Mouse (Mus musculus) T-helper 1 cell (primary cell): Measurements from ENCODE around the gene Ubqln4.
"Not testable (repeated sequence)": the region's sequence is repeated elsewhere in the genome, so short reads cannot be mapped to it uniquely, and the experiment has no call there.

Source experiments
- in situ Hi-C: fragments of 300-600 bp; cut with MboI, MseI; formaldehyde crosslinking; loops from one replicate; pipeline ENCODE4 v1.15.1; 2025; ENCODE audit warnings: high pct_unique_total_duplicates

The Ubqln4 gene

DNA sequence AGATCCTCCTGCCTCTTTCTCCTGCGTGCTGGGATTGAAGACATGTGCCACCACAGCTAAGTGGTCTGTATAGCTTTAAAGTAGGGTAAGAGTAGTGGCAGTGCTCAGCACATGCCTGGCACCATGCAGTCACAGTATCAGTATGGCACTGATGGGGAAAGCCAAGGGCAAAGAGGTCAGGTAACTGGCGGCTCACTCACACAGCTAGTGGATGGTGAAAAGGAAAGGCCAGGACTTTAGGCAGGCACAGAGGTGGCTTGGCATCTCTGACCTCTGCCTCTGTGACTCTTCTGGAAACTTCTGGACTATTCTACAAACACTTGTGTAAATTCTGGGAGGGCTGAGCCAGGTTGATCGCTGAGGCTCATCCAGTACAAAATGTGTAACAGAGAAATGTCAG is 12.6 kb downstream of the Ubqln4 start:
- in situ Hi-C loops: no loop called here

GRCm38 (mm10) chr3:88566536-88567061 is 13.0 kb downstream of the Ubqln4 start:
- in situ Hi-C loops: no loop called here

DNA sequence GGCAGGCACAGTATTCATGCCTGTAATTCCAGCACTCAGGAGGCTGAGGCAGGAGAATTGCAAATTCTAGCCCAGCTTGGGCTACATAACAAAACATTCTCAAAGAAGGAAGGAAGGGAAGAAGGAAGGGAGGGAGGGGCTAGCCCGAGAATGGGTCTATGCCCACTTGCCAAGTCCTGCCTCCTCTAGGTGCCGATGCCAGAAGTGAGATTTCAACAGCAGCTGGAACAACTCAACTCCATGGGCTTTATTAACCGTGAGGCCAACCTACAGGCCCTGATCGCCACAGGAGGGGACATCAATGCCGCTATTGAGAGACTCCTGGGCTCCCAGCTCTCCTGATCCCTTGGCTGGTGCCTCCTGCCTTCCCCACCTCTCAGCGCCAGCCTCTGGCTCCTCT is 14.3 kb downstream of the Ubqln4 start:
- in situ Hi-C loops: no loop called here

DNA sequence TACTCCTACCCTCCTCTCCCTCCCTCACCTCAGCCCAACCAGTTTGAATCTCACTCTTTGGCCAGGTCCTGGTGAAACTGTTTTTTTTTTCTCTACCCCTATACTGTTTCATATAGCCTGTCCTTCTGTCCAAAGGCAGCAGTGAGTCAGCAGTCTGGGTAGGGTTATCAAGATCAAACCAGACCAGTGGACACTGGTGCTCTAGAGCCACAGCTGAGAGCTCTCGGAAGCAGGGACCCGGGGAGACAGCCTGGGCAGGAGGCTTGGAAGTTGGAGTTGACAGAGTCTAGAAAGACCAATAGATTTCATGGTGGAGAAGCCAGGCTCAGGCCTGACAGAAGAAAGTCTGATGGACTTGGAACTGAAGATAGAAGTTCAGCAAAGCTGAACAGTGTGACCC is 15.1 kb downstream of the Ubqln4 start:
- in situ Hi-C loops: no loop called here

GRCm38 (mm10) chr3:88569093-88569492 is 15.5 kb downstream of the Ubqln4 start:
- in situ Hi-C loops: no loop called here

DNA sequence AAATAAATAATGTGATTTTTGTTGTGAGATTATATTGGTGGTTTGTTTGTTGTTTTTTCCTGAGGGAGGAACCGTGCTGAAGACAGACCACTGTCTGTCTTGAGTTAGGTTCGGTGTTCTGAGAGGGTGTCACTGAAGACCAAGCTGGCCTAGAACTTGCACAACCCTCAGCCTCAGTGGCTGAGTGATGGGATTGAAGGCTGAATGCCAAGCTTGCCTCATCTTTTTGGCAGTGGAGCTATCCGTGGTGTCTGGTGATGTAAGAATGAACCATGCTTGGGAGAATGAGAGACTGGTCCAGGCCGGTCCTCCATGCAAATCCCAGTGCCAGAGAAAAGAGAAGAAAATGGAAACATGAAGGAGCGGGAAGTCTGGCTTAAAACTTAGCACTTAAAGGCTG is 16.1 kb downstream of the Ubqln4 start:
- in situ Hi-C loops: no loop called here

GRCm38 (mm10) chr3:88570341-88570740 is 16.8 kb downstream of the Ubqln4 start:
- in situ Hi-C loops: no loop called here

GRCm38 (mm10) chr3:88571856-88572255 is 18.3 kb downstream of the Ubqln4 start:
- in situ Hi-C loops: no loop called here

- in situ Hi-C loops: no loop called here
Observed at GRCm38 (mm10) chr3:88572835-88573234, 19.3 kb downstream of the Ubqln4 start.

GRCm38 (mm10) chr3:88573810-88574209 is 20.3 kb downstream of the Ubqln4 start:
- in situ Hi-C loops: no loop called here

GRCm38 (mm10) chr3:88575540-88575939 is 22.0 kb downstream of the Ubqln4 start, which contains the start of gene Ssr2:
Ssr2 (plus strand) TSS chr3:88575876.
- in situ Hi-C loops: no loop called here

GRCm38 (mm10) chr3:88577846-88578245 is 24.3 kb downstream of the Ubqln4 start:
- in situ Hi-C loops: not testable (repeated sequence)

GRCm38 (mm10) chr3:88578498-88579424 is 25.2 kb downstream of the Ubqln4 start:
- in situ Hi-C loops: no loop called here

- in situ Hi-C loops: no loop called here
Observed at GRCm38 (mm10) chr3:88579454-88580117, 26.0 kb downstream of the Ubqln4 start.

GRCm38 (mm10) chr3:88585769-88586168 is 32.2 kb downstream of the Ubqln4 start:
- in situ Hi-C loops: no loop called here

DNA sequence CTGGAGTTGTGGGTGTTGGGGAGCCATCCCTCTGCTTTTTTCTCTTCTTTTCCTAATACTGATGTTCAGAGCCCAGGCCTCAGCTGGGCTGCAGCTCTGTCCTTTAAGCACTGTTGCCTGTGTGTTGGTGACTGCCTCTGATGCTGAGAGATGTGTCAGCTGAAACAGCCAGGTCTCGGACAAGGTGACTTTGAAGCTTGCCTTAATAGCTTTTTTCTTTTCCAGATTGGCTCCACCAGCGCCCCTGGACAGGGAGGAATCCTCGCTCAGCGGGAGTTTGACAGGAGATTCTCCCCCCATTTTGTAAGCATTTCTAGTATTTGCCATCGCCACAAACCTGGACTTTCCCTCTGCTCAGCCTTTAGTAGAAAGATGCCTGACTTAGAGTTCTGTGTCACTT is 33.1 kb downstream of the Ubqln4 start:
- in situ Hi-C loops: no loop called here

GRCm38 (mm10) chr3:88590246-88590645 is 36.7 kb downstream of the Ubqln4 start:
- in situ Hi-C loops: no loop called here

DNA sequence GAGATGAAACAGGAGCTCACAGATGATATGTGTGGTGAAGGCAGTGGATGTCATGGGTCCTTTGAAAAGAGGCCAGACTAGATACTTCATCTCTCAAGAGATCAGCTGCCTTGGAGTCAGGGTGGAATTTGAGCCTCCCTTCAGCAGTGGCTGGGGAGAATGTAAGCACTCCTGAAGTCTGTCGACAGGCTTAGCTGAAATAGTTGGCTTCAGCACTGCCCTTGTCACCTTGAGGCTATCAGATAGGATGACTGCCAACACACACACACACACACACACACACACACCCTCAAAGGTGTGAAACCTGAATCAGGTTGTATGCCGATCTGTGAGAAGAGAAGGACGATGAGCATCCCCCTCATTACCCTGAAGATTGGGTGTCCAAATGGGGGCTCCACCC is 37.5 kb downstream of the Ubqln4 start:
- in situ Hi-C loops: no loop called here

GRCm38 (mm10) chr3:88591950-88592731 is 38.6 kb downstream of the Ubqln4 start:
- in situ Hi-C loops: no loop called here

- in situ Hi-C loops: no loop called here
Observed at GRCm38 (mm10) chr3:88592942-88593576, 39.5 kb downstream of the Ubqln4 start.

DNA sequence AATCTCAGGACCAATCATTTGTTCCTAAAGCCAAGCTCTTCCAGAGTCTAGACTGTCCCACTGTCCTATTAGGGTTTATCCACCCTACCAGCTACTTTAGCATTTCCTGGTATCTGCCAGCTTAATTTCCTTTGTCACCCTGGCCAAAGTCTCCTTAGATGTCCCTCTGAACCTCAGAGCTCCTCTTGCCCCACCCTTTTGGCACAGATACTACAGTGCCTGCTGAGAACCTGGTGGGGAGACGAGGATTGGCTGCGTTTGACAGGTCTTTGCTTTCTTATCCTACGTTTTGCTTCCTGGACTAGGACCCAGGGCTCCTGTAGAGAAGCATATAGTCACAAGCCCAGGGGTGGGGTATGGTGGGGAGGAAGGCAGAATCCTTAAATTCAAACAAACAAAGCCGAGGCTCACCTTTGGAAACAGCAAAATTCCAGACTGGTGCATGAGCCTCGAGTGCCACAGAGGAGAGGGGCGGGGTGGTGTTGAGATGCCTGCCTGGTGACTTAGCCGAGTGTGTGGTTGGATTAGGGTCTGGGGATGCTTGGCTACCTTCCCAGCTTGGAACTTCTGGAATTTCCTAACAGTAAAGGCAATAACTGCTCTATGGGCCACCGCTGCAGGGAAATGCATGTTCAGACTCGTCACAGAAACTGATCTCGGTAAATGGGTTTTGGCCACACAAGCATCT is 40.5 kb downstream of the Ubqln4 start:
- in situ Hi-C loops: no loop called here
